Mouse (Mus musculus): ENCODE measurements around the gene Wdr46. TPM values are rescaled to one million over a fixed set of nuclear protein-coding genes. Genes with fewer than 3 reads are reported as not detected.

Gene Wdr46
- total RNA-seq, 4 experiments from 2014 or later: 7.8 to 11.5 (median 8.7) TPM

GRCm38 (mm10) chr17:33911052-33911812, 29.2 kb upstream of the Wdr46 start:
- no peak for DNase-seq (ENCODE audit: low spot score in 2 of 2)

DNA sequence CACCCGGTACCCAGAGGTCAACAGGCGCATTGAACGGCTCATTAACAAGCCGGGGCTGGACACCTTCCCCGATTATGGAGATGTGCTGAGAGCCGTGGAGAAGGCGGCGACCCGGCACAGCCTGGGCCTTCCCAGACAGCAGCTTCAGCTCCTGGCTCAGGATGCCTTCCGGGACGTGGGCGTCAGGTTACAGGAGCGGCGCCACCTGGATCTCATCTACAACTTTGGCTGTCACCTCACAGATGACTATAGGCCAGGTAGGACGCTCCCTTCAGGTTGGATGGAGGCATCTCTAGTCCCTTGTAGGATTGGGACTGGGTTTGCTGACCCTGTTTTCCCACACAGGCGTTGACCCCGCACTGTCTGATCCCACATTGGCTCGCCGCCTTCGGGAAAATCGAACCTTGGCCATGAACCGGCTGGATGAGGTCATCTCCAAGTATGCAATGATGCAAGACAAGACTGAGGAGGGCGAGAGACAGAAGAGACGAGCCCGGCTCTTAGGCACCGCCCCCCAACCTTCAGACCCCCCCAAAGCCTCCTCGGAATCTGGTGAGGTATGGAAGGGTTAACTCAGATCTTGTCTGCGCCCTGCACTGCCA, 28.5 kb upstream of the Wdr46 start:
- no peak for DNase-seq (ENCODE audit: low spot score in 2 of 2)

DNA sequence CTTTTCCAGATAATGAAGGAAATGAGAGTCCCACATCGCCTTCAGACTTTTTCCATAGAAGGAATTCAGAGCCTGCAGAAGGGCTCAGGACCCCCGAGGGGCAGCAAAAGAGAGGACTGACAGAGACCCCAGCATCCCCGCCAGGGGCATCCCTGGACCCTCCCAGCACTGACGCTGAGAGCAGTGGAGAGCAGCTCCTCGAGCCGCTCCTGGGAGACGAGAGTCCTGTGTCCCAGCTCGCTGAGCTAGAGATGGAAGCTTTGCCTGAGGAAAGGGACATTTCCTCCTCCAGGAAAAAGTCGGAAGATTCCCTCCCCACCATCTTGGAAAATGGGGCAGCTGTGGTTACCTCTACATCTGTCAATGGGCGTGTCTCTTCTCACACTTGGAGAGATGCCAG, 27.2 kb upstream of the Wdr46 start:
- no peak for DNase-seq (ENCODE audit: low spot score in 2 of 2)

DNA sequence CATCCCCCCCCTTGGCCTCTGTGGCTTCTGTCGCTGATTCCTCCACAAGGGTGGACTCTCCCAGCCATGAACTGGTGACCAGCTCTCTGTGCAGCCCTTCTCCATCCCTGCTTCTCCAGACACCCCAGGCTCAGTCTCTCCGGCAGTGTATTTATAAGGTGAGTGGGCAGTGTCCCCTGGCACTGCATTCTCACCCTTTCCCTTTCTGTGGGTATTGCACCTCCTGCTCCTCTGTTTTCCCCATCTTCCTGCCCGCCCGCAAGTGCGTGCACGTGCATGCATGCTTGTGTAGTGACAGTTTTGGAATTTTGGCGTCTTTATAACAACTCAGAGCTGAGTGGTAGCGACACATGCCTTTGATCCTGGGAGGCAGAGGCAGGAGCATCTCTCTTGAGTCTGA, 26.6 kb upstream of the Wdr46 start:
- no peak for DNase-seq (ENCODE audit: low spot score in 2 of 2)

GRCm38 (mm10) chr17:33914969-33915391, 25.5 kb upstream of the Wdr46 start:
- no peak for DNase-seq (ENCODE audit: low spot score in 2 of 2)

- DNase-seq (ENCODE audit: low spot score in 2 of 2): peak; percentile 92 to 95
These were observed 24.7 kb upstream of the Wdr46 start, which contains the start of the genes Tapbp and Zbtb22 for GRCm38 (mm10) chr17:33915671-33916250. Gene Tapbp, plus strand, starts transcription at chr17:33915899. Gene Zbtb22, plus strand, starts transcription at chr17:33915904.

DNA sequence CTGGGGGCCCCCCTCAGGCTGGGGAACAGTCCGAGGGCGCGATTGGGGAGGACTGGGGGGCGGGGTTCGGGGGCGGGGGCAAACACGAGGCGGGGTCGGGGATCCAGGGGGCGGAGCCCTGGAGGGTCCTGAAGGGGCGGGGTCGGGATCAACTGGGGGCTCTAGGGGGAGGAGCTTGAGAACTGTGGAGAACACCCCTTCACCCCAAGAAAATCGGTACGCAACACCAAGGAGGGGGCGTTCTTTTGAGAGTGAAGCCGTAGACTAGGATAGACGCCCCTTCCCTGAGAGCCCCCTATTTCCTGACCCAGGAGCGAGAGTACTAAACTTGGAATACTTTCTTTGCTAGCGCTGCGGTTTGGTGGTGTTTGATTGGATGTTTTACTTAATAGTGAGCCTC, 24.2 kb upstream of the Wdr46 start:
- no peak for DNase-seq (ENCODE audit: low spot score in 2 of 2)

DNA sequence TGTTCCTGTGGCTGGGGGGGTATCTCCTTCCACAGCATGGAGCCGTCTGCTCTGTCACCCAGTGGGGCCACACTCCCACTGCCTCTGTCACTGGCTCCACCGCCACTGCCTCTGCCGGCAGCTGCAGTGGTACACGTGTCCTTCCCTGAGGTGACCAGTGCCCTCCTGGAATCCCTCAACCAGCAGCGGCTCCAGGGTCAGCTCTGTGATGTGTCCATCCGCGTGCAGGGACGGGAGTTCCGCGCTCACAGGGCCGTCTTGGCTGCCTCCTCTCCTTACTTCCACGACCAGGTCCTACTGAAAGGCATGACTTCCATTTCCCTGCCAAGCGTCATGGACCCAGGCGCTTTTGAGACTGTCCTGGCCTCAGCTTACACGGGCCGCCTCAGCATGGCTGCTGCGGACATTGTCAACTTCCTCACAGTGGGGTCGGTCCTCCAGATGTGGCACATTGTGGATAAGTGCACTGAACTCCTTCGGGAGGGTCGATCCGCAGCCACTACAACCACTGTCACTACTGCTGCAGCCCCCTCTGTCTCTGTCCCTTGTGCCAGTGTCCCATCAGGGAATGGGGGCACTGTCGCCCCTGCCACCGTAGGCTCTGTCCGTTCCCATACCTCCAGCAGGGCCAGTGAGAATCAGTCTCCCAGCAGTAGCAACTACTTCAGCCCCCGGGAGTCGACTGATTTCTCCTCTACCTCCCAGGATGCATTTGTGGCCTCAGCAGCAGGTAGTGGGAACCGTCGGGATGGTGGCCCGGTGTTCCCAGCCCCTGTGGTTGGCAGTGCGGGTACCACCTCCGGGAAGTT, 23.4 kb upstream of the Wdr46 start:
- DNase-seq (ENCODE audit: low spot score in 2 of 2): no peak

GRCm38 (mm10) chr17:33917656-33918292, 22.7 kb upstream of the Wdr46 start:
- no peak for DNase-seq (ENCODE audit: low spot score in 2 of 2)

DNA sequence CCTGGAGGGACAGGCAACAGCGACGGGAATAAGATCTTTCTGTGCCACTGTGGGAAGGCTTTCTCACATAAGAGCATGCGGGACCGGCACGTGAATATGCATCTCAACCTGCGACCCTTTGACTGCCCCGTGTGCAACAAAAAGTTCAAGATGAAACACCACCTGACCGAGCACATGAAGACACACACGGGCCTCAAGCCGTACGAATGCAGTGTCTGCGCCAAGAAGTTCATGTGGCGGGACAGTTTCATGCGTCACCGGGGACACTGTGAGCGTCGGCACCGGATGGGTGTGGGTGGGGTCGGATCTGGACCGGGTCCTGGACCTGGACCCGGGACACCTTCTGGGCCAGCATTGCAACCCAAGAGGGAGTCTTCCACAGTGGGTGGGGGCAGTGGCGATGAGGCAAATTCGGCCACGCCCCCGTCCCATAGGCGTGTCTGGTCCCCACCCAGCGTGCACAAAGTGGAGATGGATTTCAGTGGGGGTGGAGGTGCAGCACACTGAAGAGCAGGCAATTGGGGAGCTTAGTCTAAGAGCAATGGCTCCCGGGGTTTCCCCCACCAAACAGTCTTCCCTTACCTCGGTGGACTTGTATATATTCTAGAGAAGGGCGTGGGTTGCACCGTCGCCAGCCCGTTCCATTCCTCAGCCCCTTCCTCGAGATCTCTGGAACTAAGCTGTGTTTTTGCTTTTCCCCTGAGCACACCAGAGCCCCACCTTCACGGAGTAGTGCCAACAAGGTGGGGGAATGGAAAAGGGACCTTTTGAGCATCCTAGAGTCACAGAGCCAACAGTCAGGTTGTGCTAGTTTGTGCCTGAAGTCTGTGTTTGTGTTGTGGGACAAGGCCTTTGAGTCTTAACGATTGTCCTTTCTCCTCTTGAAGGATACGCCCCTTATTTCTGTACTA, 21.9 kb upstream of the Wdr46 start:
- peak in 1 of 2 experiments; percentile 48 for DNase-seq (ENCODE audit: low spot score in 2 of 2)

- peak; percentile 69 to 81 for DNase-seq (ENCODE audit: low spot score in 2 of 2)
These were observed 20.8 kb upstream of the Wdr46 start for GRCm38 (mm10) chr17:33919351-33920281.

DNA sequence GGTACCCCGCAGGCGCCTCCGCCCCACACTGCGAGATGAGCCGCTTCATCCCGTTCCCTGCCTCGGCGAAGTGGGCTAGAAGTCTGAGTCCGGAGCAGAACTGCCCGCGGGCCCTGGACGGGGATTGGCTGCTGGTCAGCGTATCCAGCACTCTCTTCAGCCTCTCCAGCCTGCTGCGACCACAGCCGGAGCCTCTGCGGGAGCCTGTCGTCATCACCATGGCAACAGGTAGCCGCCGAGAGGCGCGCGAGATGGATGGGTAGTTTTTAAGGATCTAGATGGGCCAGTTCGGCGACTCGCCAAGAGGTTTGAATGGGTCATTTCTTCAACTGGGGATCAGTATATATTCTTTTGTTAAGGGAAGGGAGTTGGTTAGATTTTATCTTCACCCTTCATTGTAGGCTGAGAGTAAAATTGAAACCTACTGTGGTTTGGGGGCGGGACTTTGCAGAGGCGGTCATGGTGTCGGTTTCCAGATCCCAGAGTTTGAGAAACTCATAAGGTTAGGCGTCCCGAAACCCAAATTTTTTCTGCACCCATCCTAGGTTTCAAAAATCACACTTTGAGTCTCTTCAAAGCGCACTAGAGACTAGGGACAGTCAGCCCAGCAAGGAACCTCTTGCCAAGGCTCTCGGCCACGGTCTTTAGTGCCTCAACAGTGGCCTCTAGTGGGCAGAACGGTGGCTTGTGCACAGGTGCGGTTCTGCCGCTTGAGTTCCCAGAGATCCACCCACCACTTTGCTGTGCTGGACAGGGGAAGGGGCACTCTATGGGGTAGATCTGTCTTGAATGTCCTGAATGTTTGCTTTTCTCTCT, 20.0 kb upstream of the Wdr46 start:
- DNase-seq (ENCODE audit: low spot score in 2 of 2): peak; percentile 72 to 73

DNA sequence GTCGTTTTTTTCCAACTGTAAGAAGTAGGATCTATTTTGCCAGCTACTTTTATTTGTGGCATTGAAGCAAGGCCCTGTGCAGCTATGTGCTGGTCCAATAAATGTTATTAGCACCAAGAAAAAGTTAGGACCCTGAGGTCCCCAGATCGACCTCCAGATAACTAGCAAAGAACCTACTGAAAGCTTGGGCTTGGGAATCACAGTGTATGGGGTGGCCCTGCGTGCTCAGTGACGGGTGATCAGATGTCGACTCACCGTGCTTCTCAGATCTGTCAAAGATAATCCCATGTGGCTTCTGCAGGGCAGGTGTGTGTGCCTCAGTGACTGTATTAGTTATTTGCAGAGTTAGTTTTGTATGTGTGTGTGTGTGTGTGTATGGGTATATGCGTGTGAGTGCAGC, 19.1 kb upstream of the Wdr46 start:
- DNase-seq (ENCODE audit: low spot score in 2 of 2): no peak

- no peak for DNase-seq (ENCODE audit: low spot score in 2 of 2)
These were observed 15.7 kb upstream of the Wdr46 start for GRCm38 (mm10) chr17:33924577-33925283.

GRCm38 (mm10) chr17:33925406-33926116, 14.9 kb upstream of the Wdr46 start:
- no peak for DNase-seq (ENCODE audit: low spot score in 2 of 2)

GRCm38 (mm10) chr17:33926207-33926932, 14.1 kb upstream of the Wdr46 start:
- DNase-seq (ENCODE audit: low spot score in 2 of 2): no peak

All from gastrocnemius, adult 8-10 months (tissue).